Mouse (Mus musculus) CH12.LX (cell line): ENCODE data around the gene Zfp212. TPM values are rescaled to one million over a fixed set of nuclear protein-coding genes. Genes with fewer than 3 reads are reported as not detected.

Experiments used
- DNase-seq: peaks from one replicate; pipeline ENCODE4 v3.0.0-alpha.2; 2013; ENCODE audit errors: extremely low read depth
- H3K27ac ChIP-seq: 2 replicates; pipeline ENCODE4 v1.5.1; 2012; ENCODE audit warnings: low read depth, mild to moderate bottlenecking, control low read depth, moderate library complexity; ENCODE audit not compliant: insufficient read depth
- H3K27me3 ChIP-seq: replicated peaks from 2 replicates; pipeline ENCODE3; 2012; ENCODE audit warnings: inconsistent platforms
- H3K36me3 ChIP-seq, 2 experiments: replicated peaks in 1 of 2; 2 replicates each; pipeline versions ENCODE3 to v1.6.1; 2012; ENCODE audit warnings: inconsistent platforms in 1 of 2, low read length in 1 of 2, mild to moderate bottlenecking in 1 of 2, mixed read lengths in 1 of 2, moderate library complexity in 1 of 2; ENCODE audit not compliant: control insufficient read depth in 1 of 2, insufficient read depth in 1 of 2
- H3K4me1 ChIP-seq, 2 experiments: 2 replicates each; pipeline ENCODE4 v1.6.1; 2012; ENCODE audit warnings: inconsistent platforms in 1 of 2, moderate library complexity in 1 of 2; ENCODE audit not compliant: insufficient read depth in 2 of 2, control insufficient read depth in 1 of 2
- H3K4me2 ChIP-seq: 2 replicates; pipeline ENCODE4 v1.6.1; 2012; ENCODE audit warnings: low read depth, mild to moderate bottlenecking, control low read depth; ENCODE audit not compliant: poor library complexity, insufficient read depth, severe bottlenecking
- H3K4me3 ChIP-seq, 3 experiments: fragments of 150-350 bp in 1 of 3; sonication (generic) in 1 of 3; replicated peaks in 1 of 3; 2 replicates each; pipeline versions ENCODE3 to v1.5.1; 2011 to 2012; ENCODE audit warnings: low read depth in 2 of 3, low read length in 2 of 3, mild to moderate bottlenecking in 2 of 3, moderate library complexity in 2 of 3, control low read depth in 1 of 3, improper control_type of control experiment in 1 of 3, inconsistent platforms in 1 of 3, mixed read lengths in 1 of 3; ENCODE audit not compliant: poor library complexity in 1 of 3
- H3K79me2 ChIP-seq: replicated peaks from 2 replicates; pipeline ENCODE4 v1.6.1; 2012; ENCODE audit warnings: mild to moderate bottlenecking, moderate library complexity; ENCODE audit not compliant: control insufficient read depth, poor library complexity, insufficient read depth, severe bottlenecking; ENCODE audit errors: extremely low read depth
- H3K9ac ChIP-seq: 2 replicates; pipeline ENCODE4 v1.6.1; 2012; ENCODE audit warnings: low read depth, mild to moderate bottlenecking, control low read depth, moderate library complexity; ENCODE audit not compliant: insufficient read depth
- H3K9me3 ChIP-seq: replicated peaks from 2 replicates; pipeline ENCODE3; 2012; ENCODE audit warnings: low read length, inconsistent platforms, mixed read lengths
- CHD1 ChIP-seq: IDR thresholded peaks from 2 replicates; pipeline ENCODE4 v1.6.1; 2012; ENCODE audit warnings: low read depth, low read length, improper control_type of control experiment, inconsistent platforms
- CHD2 ChIP-seq: IDR thresholded peaks from 2 replicates; pipeline ENCODE4 v1.6.1; 2011; ENCODE audit warnings: low read length, improper control_type of control experiment
- ELF1 ChIP-seq: IDR thresholded peaks from 2 replicates; pipeline ENCODE4 v1.6.1; 2014; ENCODE audit warnings: low read depth, mild to moderate bottlenecking, inconsistent platforms, low read length, improper control_type of control experiment
- EP300 ChIP-seq: IDR thresholded peaks from 2 replicates; pipeline ENCODE4 v1.6.1; 2011; ENCODE audit warnings: low read length, improper control_type of control experiment
- ETS1 ChIP-seq: conservative IDR thresholded peaks from 2 replicates; pipeline ENCODE4 v1.6.1; 2012; ENCODE audit warnings: low read depth, mild to moderate bottlenecking, inconsistent platforms, low read length, improper control_type of control experiment, moderate library complexity
- GABPA ChIP-seq: IDR thresholded peaks from 2 replicates; pipeline ENCODE4 v1.6.1; 2012; ENCODE audit warnings: low read depth, low read length, improper control_type of control experiment, inconsistent platforms; ENCODE audit not compliant: insufficient replicate concordance
- IRF4 ChIP-seq: IDR thresholded peaks from 2 replicates; pipeline ENCODE4 v1.6.1; 2014; ENCODE audit warnings: low read depth, mild to moderate bottlenecking, inconsistent platforms, low read length, improper control_type of control experiment
- KAT2A ChIP-seq: IDR thresholded peaks from 2 replicates; pipeline ENCODE4 v1.6.1; 2012; ENCODE audit warnings: low read length, improper control_type of control experiment, inconsistent platforms; ENCODE audit not compliant: insufficient replicate concordance
- MAFK ChIP-seq: IDR thresholded peaks from 2 replicates; pipeline ENCODE4 v1.6.1; 2011; ENCODE audit warnings: low read length, improper control_type of control experiment; ENCODE audit not compliant: insufficient replicate concordance
- MAX ChIP-seq: IDR thresholded peaks from 2 replicates; pipeline ENCODE4 v1.6.1; 2011; ENCODE audit warnings: low read length, improper control_type of control experiment
- MAZ ChIP-seq: IDR thresholded peaks from 2 replicates; pipeline ENCODE4 v1.6.1; 2012; ENCODE audit warnings: low read depth, mild to moderate bottlenecking, inconsistent platforms, low read length, improper control_type of control experiment, moderate library complexity
- MEF2A ChIP-seq: IDR thresholded peaks from 2 replicates; pipeline ENCODE4 v1.6.1; 2014; ENCODE audit warnings: low read depth, mild to moderate bottlenecking, inconsistent platforms, low read length, improper control_type of control experiment, borderline replicate concordance
- NELFE ChIP-seq: IDR thresholded peaks from 2 replicates; pipeline ENCODE4 v1.6.1; 2011; ENCODE audit warnings: low read depth, low read length, improper control_type of control experiment
- PAX5 ChIP-seq: IDR thresholded peaks from 2 replicates; pipeline ENCODE4 v1.6.1; 2012; ENCODE audit warnings: low read length, inconsistent platforms, mixed read lengths
- RCOR1 ChIP-seq: conservative IDR thresholded peaks from 2 replicates; pipeline ENCODE4 v1.6.1; 2012; ENCODE audit warnings: low read depth, mild to moderate bottlenecking, inconsistent platforms, low read length, improper control_type of control experiment
- SIN3A ChIP-seq: IDR thresholded peaks from 2 replicates; pipeline ENCODE4 v1.6.1; 2012; ENCODE audit warnings: low read length, improper control_type of control experiment, inconsistent platforms
- TBP ChIP-seq: conservative IDR thresholded peaks from 2 replicates; pipeline ENCODE4 v1.6.1; 2011; ENCODE audit warnings: low read depth, low read length, improper control_type of control experiment
- USF1 ChIP-seq: IDR thresholded peaks from 2 replicates; pipeline ENCODE4 v1.6.1; 2014; ENCODE audit warnings: low read depth, mild to moderate bottlenecking, inconsistent platforms, low read length, improper control_type of control experiment
- USF2 ChIP-seq: conservative IDR thresholded peaks from 2 replicates; pipeline ENCODE4 v1.6.1; 2011; ENCODE audit warnings: low read depth, low read length, improper control_type of control experiment
- ZNF384 ChIP-seq: IDR thresholded peaks from 2 replicates; pipeline ENCODE4 v1.6.1; 2012; ENCODE audit warnings: low read depth, low read length, improper control_type of control experiment, inconsistent platforms
- dilution Hi-C: fragments of 300-500 bp; cut with MboI; formaldehyde crosslinking; loops from 2 replicates; pipeline ENCODE4 v1.14.3; 2020; ENCODE audit warnings: low sequenced_read_pairs; ENCODE audit not compliant: extremely low pct_unique_long_range_greater_than_20kb, extremely low pct_ligation_motif_present
- in situ Hi-C: fragments of 300-500 bp; cut with MboI; formaldehyde crosslinking; loops from 3 replicates; pipeline ENCODE4 v1.14.3; 2019; ENCODE audit warnings: low sequenced_read_pairs, low pct_ligation_motif_present, low pct_unique_long_range_greater_than_20kb, mixed read lengths
- polyA plus RNA-seq: library from polyadenylated mRNA; unstranded; fragments of >175 nt; gene quantifications from 2 replicates; pipeline ENCODE4 v1.2.1, GENCODE M21; 2012; ENCODE audit warnings: low read depth; ENCODE audit not compliant: insufficient read length
- total RNA-seq, 2 experiments: library from RNA; depleted of rRNA; stranded (reverse); fragments of 300-350 nt in 1 of 2; fragments of >200 nt in 1 of 2; gene quantifications; 2 replicates each; pipeline ENCODE4 v1.2.3; 2012 to 2014

Zfp212 gene
- total and polyA plus RNA-seq, 3 experiments: 5.1 to 12.1 (median 6.3) TPM

- TF ChIP-seq IRF4 (no peak), USF1 (no peak), ZNF384 (no peak)
Measured at GRCm38 (mm10) chr6:47878133-47878514, 42.2 kb upstream of the Zfp212 start (continued).

GRCm38 (mm10) chr6:47878593-47878992 lies 41.7 kb upstream of the Zfp212 start:
- Histone ChIP-seq H3K4me2 (peak overlapping the region; percentile 96), H3K27ac (no peak overlapping the region), H3K9ac (peak overlapping the region; percentile 73), H3K79me2 (peaks cover 7% of the 10 kb centered on the region), H3K4me1 (peaks cover 10 to 37% of the 10 kb centered on the region in 2 experiments), H3K4me3 (peak overlapping the region; percentile 69 to 85 (median 74)), H3K36me3 (peaks cover 24 to 39% of the 10 kb centered on the region in 2 experiments), H3K27me3 (no peaks in the 10 kb centered on the region), H3K9me3 (no peaks in the 10 kb centered on the region)
- peak; percentile 3 for DNase-seq
- TF ChIP-seq RCOR1 (no peak), EP300 (no peak), MEF2A (no peak), KAT2A (no peak), PAX5 (no peak), USF2 (no peak), MAZ (no peak), MAX (no peak), NELFE (no peak), GABPA (no peak), TBP (no peak), CHD1 (no peak), ELF1 (no peak), MAFK (no peak), CHD2 (no peak), SIN3A (no peak), ETS1 (no peak)
- in situ Hi-C loops (no loop called here), dilution Hi-C loops (no loop called here)
